Mouse (Mus musculus): Measurements from ENCODE around the gene Galnt6. TPM values are rescaled to one million over a fixed set of nuclear protein-coding genes. Genes with fewer than 3 reads are reported as not detected.

Gene Galnt6
- polyA plus RNA-seq, 1 experiment from 2014 or later = 1.3 TPM

DNA sequence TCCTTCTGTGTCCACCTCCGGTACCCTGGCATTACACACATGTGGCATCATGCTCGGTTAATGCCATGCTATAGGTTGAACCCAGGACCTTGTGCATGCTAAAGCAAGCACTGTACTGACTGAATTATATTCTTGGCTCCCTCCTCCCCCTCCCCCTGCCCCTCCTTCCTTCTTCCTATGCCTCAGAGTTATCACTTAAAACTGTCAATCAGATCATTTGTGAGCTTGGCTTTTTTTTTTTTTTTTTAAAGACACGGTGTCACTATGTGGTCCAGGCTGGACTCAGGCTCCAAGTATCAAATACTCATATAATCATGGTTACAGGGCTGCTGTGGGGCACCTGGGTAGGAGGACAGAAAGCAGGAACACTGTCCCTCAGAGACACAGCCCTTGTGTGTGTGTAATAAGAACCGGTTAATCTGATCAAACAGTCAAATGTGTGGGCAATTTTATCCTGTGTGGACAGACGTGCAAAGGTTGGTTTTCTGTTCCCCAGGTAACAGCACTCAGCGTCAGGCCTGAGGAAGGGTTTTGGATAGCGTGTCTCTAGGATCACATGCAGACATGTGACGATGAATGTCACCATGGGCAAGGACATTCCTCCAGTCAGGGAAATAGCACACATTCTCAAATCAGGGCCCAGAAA is 20.6 kb downstream of the Galnt6 start:
- Histone ChIP-seq H3K9ac (ENCODE audit: low read depth, low read length) (no peak overlapping the region), H3K27me3 (ENCODE audit: insufficient read depth, low read length) (no peaks in the 10 kb centered on the region), H3K4me3 (replicated peaks; ENCODE audit: low read depth, low read length) (no peak overlapping the region), H3K27ac (no peak overlapping the region), H3K9me3 (replicated peaks; ENCODE audit: low read length) (no peaks in the 10 kb centered on the region), H3K36me3 (ENCODE audit: insufficient read depth, low read length) (no peaks in the 10 kb centered on the region), H3K4me1 (replicated peaks; ENCODE audit: insufficient read depth, low read length) (peaks cover 10% of the 10 kb centered on the region; the same call in 1 of the 2 replicates), H3K4me2 (ENCODE audit: low read length) (no peak overlapping the region)
- 65% methylated on average over 8 of the region's 8 CpGs for WGBS
- no peak for ATAC-seq (replicated peaks; ENCODE audit: low FRiP score, low read depth)
- DNase-seq (ENCODE audit: low spot score) = no peak
- TF ChIP-seq CTCF (IDR thresholded peaks at IDR 0.05; ENCODE audit: low read depth) = no peak

DNA sequence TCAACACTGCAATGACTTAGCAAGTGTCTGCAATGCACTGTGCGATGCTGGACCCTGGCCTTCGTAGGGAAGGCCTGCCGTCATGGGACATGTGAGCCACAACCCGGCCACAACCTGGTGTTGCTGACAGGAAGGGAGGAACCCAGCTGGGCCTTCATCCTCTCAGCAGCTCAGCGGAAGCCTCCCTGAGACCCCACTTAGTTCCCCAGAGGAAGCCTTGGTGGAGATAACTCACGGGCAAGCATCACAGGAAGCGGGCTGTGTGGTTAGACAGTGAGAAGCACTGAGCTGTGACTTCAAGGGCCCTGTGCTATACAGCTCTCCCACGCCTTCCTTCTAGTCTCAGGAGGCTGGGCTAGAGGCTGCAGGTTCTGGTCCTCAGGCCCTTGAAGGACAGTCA is 22.9 kb downstream of the Galnt6 start:
- H3K9me3 ChIP-seq (replicated peaks; ENCODE audit: low read length) = no peaks in the 10 kb centered on the region
- H3K4me3 ChIP-seq (replicated peaks; ENCODE audit: low read depth, low read length) = no peak overlapping the region
- peak; percentile 44 for DNase-seq (ENCODE audit: low spot score)
- WGBS = 38% methylated on average over 8 of the region's 8 CpGs
- no peak overlapping the region for H3K27ac ChIP-seq
- no peak for TF ChIP-seq CTCF (IDR thresholded peaks at IDR 0.05; ENCODE audit: low read depth)
- no peaks in the 10 kb centered on the region for H3K27me3 ChIP-seq (ENCODE audit: insufficient read depth, low read length)
- no peak for ATAC-seq (replicated peaks; ENCODE audit: low FRiP score, low read depth)
- no peaks in the 10 kb centered on the region for H3K36me3 ChIP-seq (ENCODE audit: insufficient read depth, low read length)
- peaks cover 10% of the 10 kb centered on the region; the same call in 1 of the 2 replicates for H3K4me1 ChIP-seq (replicated peaks; ENCODE audit: insufficient read depth, low read length)
- no peak overlapping the region for H3K9ac ChIP-seq (ENCODE audit: low read depth, low read length)
- H3K4me2 ChIP-seq (ENCODE audit: low read length) = no peak overlapping the region

DNA sequence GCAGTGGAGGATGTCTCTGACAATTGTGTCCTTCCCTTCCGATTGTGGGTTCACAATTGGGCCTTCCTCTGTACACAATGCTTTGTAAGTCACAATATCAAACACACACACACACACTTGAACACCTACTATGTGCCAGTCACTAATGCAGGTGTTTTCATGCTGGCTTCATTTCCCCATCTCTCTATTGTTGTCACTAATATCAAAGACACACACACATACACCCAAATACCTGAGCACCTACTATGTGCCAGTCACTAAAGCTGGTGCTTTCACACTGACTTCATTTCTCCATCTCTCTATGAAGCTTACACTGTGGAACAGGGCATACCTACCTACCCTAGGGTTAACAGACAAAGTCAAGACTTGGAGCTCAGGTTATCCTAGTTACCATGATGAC is 23.8 kb downstream of the Galnt6 start:
- ATAC-seq (replicated peaks; ENCODE audit: low FRiP score, low read depth) (no peak), DNase-seq (ENCODE audit: low spot score) (no peak)
- H3K4me3 ChIP-seq (replicated peaks; ENCODE audit: low read depth, low read length) = no peak overlapping the region
- no peaks in the 10 kb centered on the region for H3K36me3 ChIP-seq (ENCODE audit: insufficient read depth, low read length)
- 91% methylated on average over 1 of the region's 1 CpGs for WGBS
- H3K4me2 ChIP-seq (ENCODE audit: low read length) = no peak overlapping the region
- H3K4me1 ChIP-seq (replicated peaks; ENCODE audit: insufficient read depth, low read length) = peaks cover 10% of the 10 kb centered on the region; the same call in 1 of the 2 replicates
- H3K27ac ChIP-seq = no peak overlapping the region
- no peaks in the 10 kb centered on the region for H3K9me3 ChIP-seq (replicated peaks; ENCODE audit: low read length)
- H3K9ac ChIP-seq (ENCODE audit: low read depth, low read length) = no peak overlapping the region
- TF ChIP-seq CTCF (IDR thresholded peaks at IDR 0.05; ENCODE audit: low read depth) = no peak
- H3K27me3 ChIP-seq (ENCODE audit: insufficient read depth, low read length) = no peaks in the 10 kb centered on the region

DNA sequence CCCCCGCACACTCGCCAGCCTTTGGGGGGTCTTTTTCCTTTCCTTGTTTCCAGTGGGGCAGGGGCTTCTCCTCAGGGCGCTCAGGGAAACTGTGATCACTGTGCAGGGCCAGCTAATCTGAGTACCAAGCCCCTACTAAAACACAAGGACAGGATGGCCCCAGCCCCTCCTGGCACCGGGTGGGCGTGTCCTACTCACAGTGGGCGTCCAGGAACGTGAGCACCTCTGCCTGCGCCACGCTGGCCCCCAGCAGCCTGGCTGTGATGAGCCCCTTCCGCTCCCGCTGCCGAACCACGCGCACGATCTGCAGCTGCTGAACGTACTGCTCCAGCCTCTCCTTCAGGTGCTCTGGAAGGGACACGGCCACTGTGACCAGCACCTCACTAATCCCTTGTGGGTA is 25.3 kb downstream of the Galnt6 start:
- H3K4me3 ChIP-seq (replicated peaks; ENCODE audit: low read depth, low read length) = no peak overlapping the region
- ATAC-seq (replicated peaks; ENCODE audit: low FRiP score, low read depth) (no peak), DNase-seq (ENCODE audit: low spot score) (no peak)
- WGBS = 4% methylated on average over 17 of the region's 17 CpGs
- H3K9ac ChIP-seq (ENCODE audit: low read depth, low read length) = no peak overlapping the region; the same call in 1 of the 2 replicates
- no peaks in the 10 kb centered on the region for H3K27me3 ChIP-seq (ENCODE audit: insufficient read depth, low read length)
- TF ChIP-seq CTCF (IDR thresholded peaks at IDR 0.05; ENCODE audit: low read depth) = no peak
- H3K4me2 ChIP-seq (ENCODE audit: low read length) = peak overlapping the region; percentile 37; the same call in 1 of the 2 replicates
- H3K36me3 ChIP-seq (ENCODE audit: insufficient read depth, low read length) = no peaks in the 10 kb centered on the region
- H3K27ac ChIP-seq = no peak overlapping the region
- no peaks in the 10 kb centered on the region for H3K9me3 ChIP-seq (replicated peaks; ENCODE audit: low read length)
- H3K4me1 ChIP-seq (replicated peaks; ENCODE audit: insufficient read depth, low read length) = peaks cover 10% of the 10 kb centered on the region; the same call in 1 of the 2 replicates

GRCm38 (mm10) chr15:100701856-100702255 is 27.3 kb downstream of the Galnt6 start:
- Histone ChIP-seq H3K4me1 (replicated peaks; ENCODE audit: insufficient read depth, low read length) (peaks cover 10% of the 10 kb centered on the region; the same call in 1 of the 2 replicates), H3K9me3 (replicated peaks; ENCODE audit: low read length) (no peaks in the 10 kb centered on the region), H3K4me3 (replicated peaks; ENCODE audit: low read depth, low read length) (no peak overlapping the region), H3K27me3 (ENCODE audit: insufficient read depth, low read length) (no peaks in the 10 kb centered on the region), H3K36me3 (ENCODE audit: insufficient read depth, low read length) (no peaks in the 10 kb centered on the region), H3K4me2 (ENCODE audit: low read length) (no peak overlapping the region), H3K27ac (no peak overlapping the region), H3K9ac (ENCODE audit: low read depth, low read length) (no peak overlapping the region)
- no peak for TF ChIP-seq CTCF (IDR thresholded peaks at IDR 0.05; ENCODE audit: low read depth)
- ATAC-seq (replicated peaks; ENCODE audit: low FRiP score, low read depth) = no peak
- no peak for DNase-seq (ENCODE audit: low spot score)
- WGBS = 76% methylated on average over 6 of the region's 6 CpGs

GRCm38 (mm10) chr15:100701108-100701507 is 28.1 kb downstream of the Galnt6 start:
- Histone ChIP-seq H3K36me3 (ENCODE audit: insufficient read depth, low read length) (no peaks in the 10 kb centered on the region), H3K4me1 (replicated peaks; ENCODE audit: insufficient read depth, low read length) (peaks cover 9% of the 10 kb centered on the region; the same call in 1 of the 2 replicates), H3K9ac (ENCODE audit: low read depth, low read length) (no peak overlapping the region), H3K4me2 (ENCODE audit: low read length) (no peak overlapping the region), H3K27ac (no peak overlapping the region), H3K27me3 (ENCODE audit: insufficient read depth, low read length) (no peaks in the 10 kb centered on the region), H3K9me3 (replicated peaks; ENCODE audit: low read length) (no peaks in the 10 kb centered on the region), H3K4me3 (replicated peaks; ENCODE audit: low read depth, low read length) (no peak overlapping the region)
- no peak for ATAC-seq (replicated peaks; ENCODE audit: low FRiP score, low read depth)
- TF ChIP-seq CTCF (IDR thresholded peaks at IDR 0.05; ENCODE audit: low read depth) = no peak
- 70% methylated on average over 10 of the region's 10 CpGs for WGBS
- no peak for DNase-seq (ENCODE audit: low spot score)

Measured in kidney, postnatal 0 days (tissue).